Mouse (Mus musculus) midbrain, embryonic 16.5 days (tissue): Measurements from ENCODE around the gene Wdr95. TPM values are rescaled to one million over a fixed set of nuclear protein-coding genes. Genes with fewer than 3 reads are reported as not detected.

Experiments used
- ATAC-seq: fragments of 200-750 bp; cut with Nextera tagmentation; 2 replicates; pipeline ENCODE4 v1.8.0; 2017; ENCODE audit warnings: moderate TSS enrichment
- H3K27ac ChIP-seq: fragments of 300-500 bp; sonication (generic); 2 replicates; pipeline ENCODE4 v1.5.1; 2014; ENCODE audit warnings: mild to moderate bottlenecking, low read length, mixed read lengths
- H3K27me3 ChIP-seq: fragments of 300-500 bp; sonication (generic); 2 replicates; pipeline ENCODE4 v1.6.1; 2014; ENCODE audit warnings: low read depth, low read length, mixed read lengths; ENCODE audit not compliant: control insufficient read depth, insufficient read depth
- H3K36me3 ChIP-seq: fragments of 300-500 bp; sonication (generic); 2 replicates; pipeline ENCODE4 v1.6.1; 2014; ENCODE audit warnings: mild to moderate bottlenecking, low read length, moderate library complexity, mixed read lengths; ENCODE audit not compliant: control insufficient read depth, insufficient read depth
- H3K4me1 ChIP-seq: fragments of 300-500 bp; sonication (generic); 2 replicates; pipeline ENCODE4 v1.6.1; 2014; ENCODE audit warnings: mild to moderate bottlenecking, low read length, mixed read lengths; ENCODE audit not compliant: control insufficient read depth, insufficient read depth
- H3K4me2 ChIP-seq: fragments of 300-500 bp; sonication (generic); 2 replicates; pipeline ENCODE4 v1.6.1; 2014; ENCODE audit warnings: mild to moderate bottlenecking, low read length, mixed read lengths
- H3K4me3 ChIP-seq: fragments of 300-500 bp; sonication (generic); 2 replicates; pipeline ENCODE4 v1.5.1; 2014; ENCODE audit warnings: low read depth, mild to moderate bottlenecking, low read length, moderate library complexity, mixed read lengths
- H3K9ac ChIP-seq: fragments of 300-500 bp; sonication (generic); 2 replicates; pipeline ENCODE4 v1.6.1; 2014; ENCODE audit warnings: low read depth, low read length, mixed read lengths
- H3K9me3 ChIP-seq: fragments of 300-500 bp; sonication (generic); replicated peaks from 2 replicates; pipeline ENCODE4 v1.6.1; 2014; ENCODE audit warnings: mild to moderate bottlenecking, low read length, mixed read lengths; ENCODE audit not compliant: control insufficient read depth, poor library complexity, severe bottlenecking
- WGBS: fragments of 180-500 bp; shearing (Covaris S2); extraction: QIAGEN DNeasy Blood & Tissue Kit; methylation state at CpG from one replicate; pipeline ENCODE4 v1.1.7; 2014; 5-methylcytosine and 5-hydroxymethylcytosine counted together
- polyA plus RNA-seq: library from polyadenylated mRNA; unstranded; fragments of >200 nt; fragmentation: Nextera tagmentation; extraction: Ambion mirVana; gene quantifications from 2 replicates; pipeline ENCODE4 v1.2.1, GENCODE M21; 2015

Wdr95 gene
- polyA plus RNA-seq, 1 experiment from 2014 or later = 0.33 TPM

DNA sequence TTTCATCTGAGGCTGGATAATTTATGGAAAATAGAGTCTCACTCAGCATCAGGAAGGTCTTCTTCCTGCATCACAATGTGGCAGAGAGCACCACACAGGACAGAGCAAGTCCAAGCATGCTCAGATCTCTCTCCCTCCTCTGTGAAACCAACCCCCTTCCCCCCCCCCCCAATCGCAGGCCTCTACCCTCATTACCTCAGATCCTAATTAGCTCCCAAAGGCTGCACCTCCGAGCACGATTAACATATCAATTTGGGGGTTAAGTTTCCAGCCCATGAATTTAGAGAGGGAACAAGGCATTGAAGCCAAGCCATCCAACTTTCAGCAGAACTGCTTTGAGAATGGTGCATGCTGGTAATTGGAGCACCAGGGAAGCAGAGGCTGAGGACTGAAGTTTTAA, 15.8 kb upstream of the Wdr95 start:
- H3K4me2 ChIP-seq = no peak overlapping the region

GRCm38 (mm10) chr5:149513438-149514086, 14.9 kb upstream of the Wdr95 start:
- no peaks in the 10 kb centered on the region for H3K27me3 ChIP-seq

More for the DNA sequence above, 15.8 kb upstream of the Wdr95 start:
- WGBS = 15% methylated on average over 3 of the region's 3 CpGs
- Histone ChIP-seq H3K9ac (no peak overlapping the region), H3K9me3 (no peaks in the 10 kb centered on the region), H3K4me3 (no peak overlapping the region), H3K27ac (no peak overlapping the region), H3K4me1 (peaks cover 16% of the 10 kb centered on the region), H3K27me3 (no peaks in the 10 kb centered on the region), H3K36me3 (no peaks in the 10 kb centered on the region)
- ATAC-seq = no peak

GRCm38 (mm10) chr5:149514087-149514671, 14.3 kb upstream of the Wdr95 start:
- 9% methylated on average over 14 of the region's 14 CpGs for WGBS
- peak overlapping the region; percentile 71 for H3K27ac ChIP-seq
- no peaks in the 10 kb centered on the region for H3K27me3 ChIP-seq
- H3K4me1 ChIP-seq = peaks cover 16% of the 10 kb centered on the region
- no peaks in the 10 kb centered on the region for H3K9me3 ChIP-seq
- no peak overlapping the region for H3K9ac ChIP-seq
- H3K4me2 ChIP-seq = peak overlapping the region; percentile 38
- no peaks in the 10 kb centered on the region for H3K36me3 ChIP-seq
- no peak overlapping the region for H3K4me3 ChIP-seq
- ATAC-seq = peak; percentile 72

More at GRCm38 (mm10) chr5:149513438-149514086, 14.9 kb upstream of the Wdr95 start:
- H3K9ac ChIP-seq = no peak overlapping the region
- no peak for ATAC-seq
- peak overlapping the region; percentile 38 for H3K4me2 ChIP-seq
- H3K9me3 ChIP-seq = no peaks in the 10 kb centered on the region
- peak overlapping the region; percentile 71 for H3K27ac ChIP-seq
- H3K4me3 ChIP-seq = no peak overlapping the region
- 23% methylated on average over 9 of the region's 9 CpGs for WGBS
- H3K4me1 ChIP-seq = peaks cover 16% of the 10 kb centered on the region
- no peaks in the 10 kb centered on the region for H3K36me3 ChIP-seq

GRCm38 (mm10) chr5:149514890-149515289, 13.6 kb upstream of the Wdr95 start:
- 38% methylated on average over 2 of the region's 3 CpGs for WGBS
- ATAC-seq = no peak
- no peaks in the 10 kb centered on the region for H3K9me3 ChIP-seq
- no peak overlapping the region for H3K9ac ChIP-seq
- H3K4me2 ChIP-seq = no peak overlapping the region
- peaks cover 16% of the 10 kb centered on the region for H3K4me1 ChIP-seq
- no peaks in the 10 kb centered on the region for H3K27me3 ChIP-seq
- H3K36me3 ChIP-seq = no peaks in the 10 kb centered on the region
- no peak overlapping the region for H3K4me3 ChIP-seq
- peak overlapping the region; percentile 53 for H3K27ac ChIP-seq

- 72% methylated on average over 6 of the region's 6 CpGs for WGBS
- H3K4me2 ChIP-seq = no peak overlapping the region
- no peak overlapping the region for H3K4me3 ChIP-seq
- ATAC-seq = no peak
- H3K9ac ChIP-seq = no peak overlapping the region
- H3K4me1 ChIP-seq = peaks cover 20% of the 10 kb centered on the region
- H3K27me3 ChIP-seq = no peaks in the 10 kb centered on the region
- no peaks in the 10 kb centered on the region for H3K36me3 ChIP-seq
- H3K9me3 ChIP-seq = no peaks in the 10 kb centered on the region
- H3K27ac ChIP-seq = no peak overlapping the region
These were observed 11.4 kb upstream of the Wdr95 start for GRCm38 (mm10) chr5:149517116-149517515.

DNA sequence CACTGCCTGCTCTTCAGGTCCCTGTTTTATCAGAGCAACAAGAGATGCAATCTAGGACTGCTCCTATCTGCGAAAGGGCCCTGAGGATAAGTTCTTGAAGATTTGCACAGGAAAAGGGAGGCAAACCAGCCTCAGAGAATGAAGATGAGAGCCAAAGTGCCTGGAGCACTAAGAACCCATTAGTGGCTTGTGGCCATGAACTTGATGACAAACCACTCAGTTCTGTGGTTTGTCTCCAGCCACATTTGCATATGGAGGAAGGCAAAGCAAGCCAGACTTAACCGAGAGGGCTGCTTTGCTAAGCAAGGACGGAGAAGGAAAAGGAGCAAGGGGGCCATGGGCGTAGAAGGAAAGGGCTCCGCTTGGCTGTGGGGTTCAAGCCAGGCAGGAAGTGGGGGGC, 7.7 kb upstream of the Wdr95 start:
- ATAC-seq = no peak

DNA sequence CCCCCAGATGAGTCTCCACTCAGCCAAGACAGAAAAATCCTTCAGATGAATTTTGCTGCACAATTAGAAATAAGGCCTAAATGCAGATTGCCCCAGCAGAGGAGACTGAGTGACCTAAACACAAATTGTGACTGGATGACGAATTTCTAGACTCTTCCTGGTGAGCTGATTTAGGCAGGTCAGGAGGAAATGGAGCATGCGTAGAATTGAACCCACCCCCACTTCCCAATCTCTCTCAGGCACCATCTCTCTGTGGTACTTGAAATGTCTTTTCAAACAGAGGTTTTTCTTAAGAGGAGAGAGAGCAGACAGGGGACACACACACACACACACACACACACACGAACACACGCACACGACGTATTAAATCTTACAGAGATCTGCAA, 4.6 kb upstream of the Wdr95 start:
- peak; percentile 19 for ATAC-seq
- Histone ChIP-seq H3K36me3 (no peaks in the 10 kb centered on the region), H3K4me2 (peak overlapping the region; percentile 38; the same call in 1 of the 2 replicates), H3K27me3 (no peaks in the 10 kb centered on the region), H3K9me3 (no peaks in the 10 kb centered on the region), H3K4me1 (peaks cover 38% of the 10 kb centered on the region), H3K27ac (peak overlapping the region; percentile 94), H3K4me3 (0 out of 2 replicates have a peak overlapping the region, but pooled peaks have one; percentile 5), H3K9ac (peak overlapping the region; percentile 61)
- WGBS = 19% methylated on average over 6 of the region's 6 CpGs

More for the DNA sequence above, 7.7 kb upstream of the Wdr95 start:
- H3K4me1 ChIP-seq = peaks cover 23% of the 10 kb centered on the region
- H3K4me3 ChIP-seq = no peak overlapping the region
- 83% methylated on average over 5 of the region's 5 CpGs for whole genome bisulfite sequencing
- no peak overlapping the region for H3K27ac ChIP-seq
- no peaks in the 10 kb centered on the region for H3K27me3 ChIP-seq
- H3K9me3 ChIP-seq = no peaks in the 10 kb centered on the region
- no peaks in the 10 kb centered on the region for H3K36me3 ChIP-seq
- H3K9ac ChIP-seq = no peak overlapping the region
- no peak overlapping the region for H3K4me2 ChIP-seq

DNA sequence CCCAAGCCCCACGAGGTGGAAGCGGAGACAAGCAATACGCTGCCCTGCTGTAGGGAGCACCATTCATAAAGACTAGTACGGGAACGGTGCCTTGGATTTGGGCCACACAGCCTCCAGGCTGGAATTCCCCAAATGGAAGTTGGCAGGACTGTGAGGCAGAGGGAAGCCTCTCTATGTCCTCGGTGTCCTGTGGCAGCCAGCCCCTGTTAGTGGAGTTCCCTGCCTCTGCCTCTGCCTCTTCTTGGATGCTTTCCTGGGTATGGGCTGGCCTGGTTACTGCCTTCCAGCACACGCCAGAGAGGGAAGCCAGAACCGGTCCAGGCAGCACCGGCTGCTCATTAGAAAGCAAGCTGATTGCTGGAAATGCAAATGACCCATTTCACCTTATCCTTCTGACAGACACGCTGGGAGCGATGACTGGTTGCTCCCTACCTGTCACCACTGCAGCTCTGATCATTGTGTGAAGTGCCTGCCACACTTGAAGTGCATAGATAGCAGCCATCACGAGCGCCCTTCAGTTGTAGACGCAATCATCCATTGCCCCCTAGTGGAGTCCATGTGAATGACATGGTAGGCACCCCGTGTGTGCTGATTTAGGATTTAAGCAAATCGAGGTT, 4.1 kb upstream of the Wdr95 start:
- Histone ChIP-seq H3K27me3 (no peaks in the 10 kb centered on the region), H3K36me3 (no peaks in the 10 kb centered on the region), H3K9ac (peak overlapping the region; percentile 61), H3K4me3 (0 out of 2 replicates have a peak overlapping the region, but pooled peaks have one; percentile 5), H3K27ac (peak overlapping the region; percentile 94), H3K4me1 (peaks cover 43% of the 10 kb centered on the region), H3K4me2 (peak overlapping the region; percentile 38), H3K9me3 (no peaks in the 10 kb centered on the region)
- ATAC-seq = peak; percentile 92
- WGBS = 9% methylated on average over 16 of the region's 16 CpGs
